Mouse (Mus musculus) liver, embryonic 12.5 days (tissue): ENCODE measurements around the gene Ppp1r14d. TPM values are rescaled to one million over a fixed set of nuclear protein-coding genes. Genes with fewer than 3 reads are reported as not detected.

Experiments
- ATAC-seq: fragments of 200-750 bp; cut with Nextera tagmentation; 2 replicates; pipeline ENCODE4 v1.8.0; 2017; ENCODE audit warnings: moderate number of reproducible peaks, mild to moderate bottlenecking, moderate library complexity
- H3K27ac ChIP-seq: fragments of 300-500 bp; sonication (generic); 2 replicates; pipeline ENCODE4 v1.5.1; 2016; ENCODE audit warnings: mild to moderate bottlenecking
- H3K27me3 ChIP-seq: fragments of 300-500 bp; sonication (generic); replicated peaks from 2 replicates; pipeline ENCODE4 v1.6.1; 2016; ENCODE audit warnings: mild to moderate bottlenecking, moderate library complexity
- H3K36me3 ChIP-seq: fragments of 300-500 bp; sonication (generic); 2 replicates; pipeline ENCODE4 v1.6.1; 2016; ENCODE audit warnings: mild to moderate bottlenecking, moderate library complexity
- H3K4me1 ChIP-seq: fragments of 300-500 bp; sonication (generic); 2 replicates; pipeline ENCODE4 v1.6.1; 2016
- H3K4me2 ChIP-seq: fragments of 300-500 bp; sonication (generic); 2 replicates; pipeline ENCODE4 v1.6.1; 2016; ENCODE audit warnings: mild to moderate bottlenecking, moderate library complexity
- H3K4me3 ChIP-seq: fragments of 300-500 bp; sonication (generic); 2 replicates; pipeline ENCODE4 v1.5.1; 2016; ENCODE audit warnings: mild to moderate bottlenecking, moderate library complexity
- H3K9ac ChIP-seq: fragments of 300-500 bp; sonication (generic); 2 replicates; pipeline ENCODE4 v1.6.1; 2016; ENCODE audit warnings: mild to moderate bottlenecking, moderate library complexity
- H3K9me3 ChIP-seq: fragments of 300-500 bp; sonication (generic); replicated peaks from 2 replicates; pipeline ENCODE4 v1.6.1; 2016; ENCODE audit warnings: mild to moderate bottlenecking, moderate library complexity
- WGBS: fragments of 180-500 bp; shearing (Covaris S2); methylation state at CpG from one replicate; pipeline ENCODE4 v1.1.7; 2016; ENCODE audit not compliant: insufficient replicate concordance; 5-methylcytosine and 5-hydroxymethylcytosine counted together
- polyA plus RNA-seq: library from polyadenylated mRNA; unstranded; fragments of >200 nt; fragmentation: Nextera tagmentation; extraction: Ambion mirVana; gene quantifications from 2 replicates; pipeline ENCODE4 v1.2.1, GENCODE M21; 2016

Ppp1r14d gene
- polyA plus RNA-seq, 1 experiment from 2014 or later = not detected

GRCm38 (mm10) chr2:119250826-119251478 is 21.2 kb upstream of the Ppp1r14d start:
- peaks cover 5% of the 10 kb centered on the region; the same call in 1 of the 2 replicates for H3K4me1 ChIP-seq
- H3K4me3 ChIP-seq = no peak overlapping the region
- no peaks in the 10 kb centered on the region for H3K36me3 ChIP-seq
- H3K4me2 ChIP-seq = peak overlapping the region; percentile 54
- H3K27me3 ChIP-seq = peaks cover 40% of the 10 kb centered on the region
- no peak overlapping the region for H3K27ac ChIP-seq
- WGBS = 9% methylated on average over 11 of the region's 11 CpGs
- no peak overlapping the region for H3K9ac ChIP-seq
- ATAC-seq = peak; percentile 78
- no peaks in the 10 kb centered on the region for H3K9me3 ChIP-seq

GRCm38 (mm10) chr2:119250377-119250776 is 20.7 kb upstream of the Ppp1r14d start:
- Histone ChIP-seq H3K9ac (no peak overlapping the region), H3K4me2 (no peak overlapping the region), H3K4me3 (no peak overlapping the region), H3K4me1 (peaks cover 5% of the 10 kb centered on the region; the same call in 1 of the 2 replicates), H3K27me3 (peaks cover 37% of the 10 kb centered on the region), H3K36me3 (no peaks in the 10 kb centered on the region), H3K27ac (no peak overlapping the region), H3K9me3 (no peaks in the 10 kb centered on the region)
- no peak for ATAC-seq
- 59% methylated on average over 5 of the region's 5 CpGs for WGBS

- Histone ChIP-seq H3K4me3 (no peak overlapping the region), H3K9me3 (no peaks in the 10 kb centered on the region), H3K27me3 (peaks cover 30% of the 10 kb centered on the region), H3K4me1 (peaks cover 5% of the 10 kb centered on the region; the same call in 1 of the 2 replicates), H3K4me2 (no peak overlapping the region), H3K9ac (no peak overlapping the region), H3K36me3 (no peaks in the 10 kb centered on the region), H3K27ac (no peak overlapping the region)
- ATAC-seq = no peak
- 63% methylated on average over 4 of the region's 4 CpGs for WGBS
These were observed 19.9 kb upstream of the Ppp1r14d start for GRCm38 (mm10) chr2:119249592-119250061.

GRCm38 (mm10) chr2:119247904-119248303 is 18.2 kb upstream of the Ppp1r14d start:
- ATAC-seq = no peak

GRCm38 (mm10) chr2:119245246-119245645 is 15.5 kb upstream of the Ppp1r14d start:
- H3K36me3 ChIP-seq = no peaks in the 10 kb centered on the region
- no peak overlapping the region for H3K9ac ChIP-seq
- H3K4me3 ChIP-seq = no peak overlapping the region
- peaks cover 4% of the 10 kb centered on the region; the same call in 1 of the 2 replicates for H3K4me1 ChIP-seq
- peaks cover 35% of the 10 kb centered on the region for H3K27me3 ChIP-seq
- no peak for ATAC-seq
- H3K27ac ChIP-seq = no peak overlapping the region
- H3K4me2 ChIP-seq = no peak overlapping the region
- WGBS = 38% methylated on average over 7 of the region's 7 CpGs
- no peaks in the 10 kb centered on the region for H3K9me3 ChIP-seq

More at GRCm38 (mm10) chr2:119247904-119248303, 18.2 kb upstream of the Ppp1r14d start:
- no peak overlapping the region for H3K4me2 ChIP-seq
- 76% methylated on average over 9 of the region's 9 CpGs for WGBS
- H3K9ac ChIP-seq = no peak overlapping the region
- H3K36me3 ChIP-seq = no peaks in the 10 kb centered on the region
- H3K4me3 ChIP-seq = no peak overlapping the region
- H3K4me1 ChIP-seq = peaks cover 5% of the 10 kb centered on the region; the same call in 1 of the 2 replicates
- peaks cover 14% of the 10 kb centered on the region; the same call in 1 of the 2 replicates for H3K27me3 ChIP-seq
- no peak overlapping the region for H3K27ac ChIP-seq
- H3K9me3 ChIP-seq = no peaks in the 10 kb centered on the region

GRCm38 (mm10) chr2:119242548-119242947 is 12.8 kb upstream of the Ppp1r14d start:
- no peak for ATAC-seq
- peaks cover 51% of the 10 kb centered on the region for H3K27me3 ChIP-seq
- H3K36me3 ChIP-seq = no peaks in the 10 kb centered on the region
- H3K27ac ChIP-seq = no peak overlapping the region
- WGBS = 63% methylated on average over 9 of the region's 9 CpGs
- no peak overlapping the region for H3K4me2 ChIP-seq
- no peaks in the 10 kb centered on the region for H3K9me3 ChIP-seq
- no peak overlapping the region for H3K4me3 ChIP-seq
- no peak overlapping the region for H3K9ac ChIP-seq
- peaks cover 8% of the 10 kb centered on the region for H3K4me1 ChIP-seq

GRCm38 (mm10) chr2:119240819-119241186 is 11.1 kb upstream of the Ppp1r14d start:
- H3K4me2 ChIP-seq = no peak overlapping the region
- peaks cover 68% of the 10 kb centered on the region for H3K27me3 ChIP-seq

GRCm38 (mm10) chr2:119240075-119240818 is 10.5 kb upstream of the Ppp1r14d start:
- Histone ChIP-seq H3K4me1 (peaks cover 16% of the 10 kb centered on the region), H3K27me3 (peaks cover 73% of the 10 kb centered on the region), H3K9ac (no peak overlapping the region), H3K4me3 (no peak overlapping the region), H3K27ac (no peak overlapping the region), H3K4me2 (no peak overlapping the region), H3K36me3 (no peaks in the 10 kb centered on the region), H3K9me3 (no peaks in the 10 kb centered on the region)
- WGBS = 52% methylated on average over 4 of the region's 4 CpGs
- ATAC-seq = no peak

More at GRCm38 (mm10) chr2:119240819-119241186, 11.1 kb upstream of the Ppp1r14d start:
- Histone ChIP-seq H3K36me3 (no peaks in the 10 kb centered on the region), H3K4me1 (peaks cover 16% of the 10 kb centered on the region), H3K9me3 (no peaks in the 10 kb centered on the region), H3K9ac (no peak overlapping the region), H3K4me3 (no peak overlapping the region), H3K27ac (no peak overlapping the region)
- no peak for ATAC-seq
- 63% methylated on average over 4 of the region's 4 CpGs for WGBS

- Histone ChIP-seq H3K4me2 (no peak overlapping the region), H3K36me3 (no peaks in the 10 kb centered on the region), H3K27me3 (peaks cover 89% of the 10 kb centered on the region), H3K9me3 (no peaks in the 10 kb centered on the region), H3K9ac (no peak overlapping the region), H3K27ac (no peak overlapping the region), H3K4me3 (no peak overlapping the region), H3K4me1 (peaks cover 16% of the 10 kb centered on the region)
- ATAC-seq = no peak
- 64% methylated on average over 2 of the region's 2 CpGs for WGBS
These were observed 9.0 kb upstream of the Ppp1r14d start for GRCm38 (mm10) chr2:119238671-119239070.

GRCm38 (mm10) chr2:119237871-119238220 is 8.1 kb upstream of the Ppp1r14d start:
- H3K4me2 ChIP-seq = peak overlapping the region; percentile 69
- 4% methylated on average over 31 of the region's 31 CpGs for WGBS
- no peak overlapping the region for H3K27ac ChIP-seq
- no peaks in the 10 kb centered on the region for H3K36me3 ChIP-seq
- peaks cover 16% of the 10 kb centered on the region for H3K4me1 ChIP-seq
- H3K9ac ChIP-seq = no peak overlapping the region
- H3K27me3 ChIP-seq = peaks cover 92% of the 10 kb centered on the region
- ATAC-seq = no peak
- no peaks in the 10 kb centered on the region for H3K9me3 ChIP-seq
- H3K4me3 ChIP-seq = peak overlapping the region; percentile 49

- H3K36me3 ChIP-seq = no peaks in the 10 kb centered on the region
- peaks cover 12% of the 10 kb centered on the region for H3K4me1 ChIP-seq
- H3K4me3 ChIP-seq = peak within 1 kb of the TSS; percentile 49
- WGBS = under 1% methylated on average over 73 of the region's 73 CpGs
- no peak within 1 kb of the TSS for H3K27ac ChIP-seq
- H3K9ac ChIP-seq = no peak within 1 kb of the TSS
- no peaks in the 10 kb centered on the region for H3K9me3 ChIP-seq
- no peak for ATAC-seq
- H3K4me2 ChIP-seq = peak within 1 kb of the TSS; percentile 69
- peaks cover 87% of the 10 kb centered on the region for H3K27me3 ChIP-seq
These were observed 7.6 kb upstream of the Ppp1r14d start, which contains the start of gene Spint1 for GRCm38 (mm10) chr2:119237210-119237870. Gene Spint1, plus strand, starts transcription at chr2:119237362.
